Mouse (Mus musculus) cerebellum, adult 2 months (tissue): ENCODE results near the gene Psmd7. TPM values are rescaled to one million over a fixed set of nuclear protein-coding genes. Genes with fewer than 3 reads are reported as not detected.

Experiments used
- DNase-seq, 2 experiments: peaks; one replicate each; pipeline ENCODE4 v3.0.0; 2021
- H3K27ac ChIP-seq: fragments of 200-500 bp; 2 replicates; pipeline ENCODE4 v1.5.1; 2012; ENCODE audit warnings: low read length, control low read depth, inconsistent platforms; ENCODE audit not compliant: insufficient read depth
- H3K27me3 ChIP-seq: fragments of 200-500 bp; 2 replicates; pipeline ENCODE4 v1.6.1; 2012; ENCODE audit warnings: inconsistent platforms, mild to moderate bottlenecking, low read length, moderate library complexity; ENCODE audit not compliant: control insufficient read depth, insufficient read depth
- H3K4me1 ChIP-seq: fragments of 200-500 bp; 2 replicates; pipeline ENCODE4 v1.6.1; 2011; ENCODE audit warnings: low read length; ENCODE audit not compliant: control insufficient read depth, insufficient read depth
- H3K4me3 ChIP-seq: fragments of 200-500 bp; replicated peaks from 2 replicates; pipeline ENCODE3; 2011; ENCODE audit warnings: mild to moderate bottlenecking, low read depth, low read length, control low read depth; ENCODE audit not compliant: insufficient read depth
- CTCF ChIP-seq: fragments of 200-500 bp; IDR thresholded peaks from 2 replicates; pipeline ENCODE4 v1.5.1; 2011; ENCODE audit warnings: low read depth, mild to moderate bottlenecking, control low read depth, low read length, moderate library complexity, borderline replicate concordance; ENCODE audit not compliant: insufficient read depth
- POLR2A ChIP-seq: fragments of 200-500 bp; IDR thresholded peaks from 2 replicates; pipeline ENCODE4 v1.6.1; 2011; ENCODE audit warnings: low read length, control low read depth, borderline replicate concordance; ENCODE audit not compliant: insufficient read depth
- WGBS: fragments of 180-500 bp; shearing (Covaris S2); methylation state at CpG from one replicate; pipeline ENCODE4 v1.1.7; 2018; 5-methylcytosine and 5-hydroxymethylcytosine counted together
- polyA plus RNA-seq: library from polyadenylated mRNA; depleted of rRNA; stranded (reverse); fragments of >200 nt; gene quantifications from 2 replicates; pipeline ENCODE4 v1.2.3, GENCODE M21; 2012; rRNA removed

Gene Psmd7
- polyA plus RNA-seq, 1 experiment = 116 TPM

GRCm38 (mm10) chr8:107542151-107542550, 46.1 kb downstream of the Psmd7 start:
- TF ChIP-seq CTCF = no peak
- TF ChIP-seq POLR2A = no peak
- no peak for DNase-seq
- H3K4me3 ChIP-seq = no peak overlapping the region
- H3K4me1 ChIP-seq = peaks cover 9% of the 10 kb centered on the region; the same call in 1 of the 2 replicates
- H3K27ac ChIP-seq = no peak overlapping the region
- WGBS = 81% methylated on average over 3 of the region's 3 CpGs
- H3K27me3 ChIP-seq = no peaks in the 10 kb centered on the region

- no peak for DNase-seq
- 81% methylated on average over 4 of the region's 4 CpGs for WGBS
- no peak overlapping the region for H3K27ac ChIP-seq
- no peaks in the 10 kb centered on the region for H3K27me3 ChIP-seq
- H3K4me3 ChIP-seq = no peak overlapping the region
- TF ChIP-seq POLR2A = no peak
- no peak for TF ChIP-seq CTCF
- peaks cover 3% of the 10 kb centered on the region; the same call in 1 of the 2 replicates for H3K4me1 ChIP-seq
These were observed 46.9 kb downstream of the Psmd7 start for GRCm38 (mm10) chr8:107541369-107541768.

GRCm38 (mm10) chr8:107540623-107541022, 47.6 kb downstream of the Psmd7 start:
- TF ChIP-seq POLR2A (no peak), CTCF (no peak)
- WGBS = 56% methylated on average over 12 of the region's 12 CpGs
- Histone ChIP-seq H3K4me3 (no peak overlapping the region), H3K4me1 (no peaks in the 10 kb centered on the region), H3K27me3 (no peaks in the 10 kb centered on the region), H3K27ac (no peak overlapping the region)
- no peak for DNase-seq

- H3K4me3 ChIP-seq = no peak overlapping the region
- WGBS = 89% methylated on average over 4 of the region's 4 CpGs
- DNase-seq = no peak
- no peaks in the 10 kb centered on the region for H3K27me3 ChIP-seq
- TF ChIP-seq POLR2A (no peak), CTCF (no peak)
- no peaks in the 10 kb centered on the region for H3K4me1 ChIP-seq
- no peak overlapping the region for H3K27ac ChIP-seq
These were observed 50.8 kb downstream of the Psmd7 start for GRCm38 (mm10) chr8:107537472-107537871.

Other genes with a start within 250 kb of the Psmd7 start
- 7.9 and 10.3 TPM in 2 replicates for gene Nqo1, start 185.3 kb downstream of the Psmd7 start, polyA plus RNA-seq
- 57.8 and 60.8 TPM in 2 replicates for gene Nob1, start 163.4 kb downstream of the Psmd7 start, polyA plus RNA-seq
- gene Wwp2, start 152.1 kb downstream of the Psmd7 start, polyA plus RNA-seq = 32.4 and 33.9 TPM in 2 replicates